Mouse (Mus musculus): ENCODE measurements around the gene Def8.

GRCm38 (mm10) chr8:123507153-123507552, 83.8 kb downstream of the Def8 start:
- TF ChIP-seq CTCF (IDR thresholded peaks at IDR 0.05; ENCODE audit: extremely low read depth, insufficient read depth, insufficient read length, insufficient replicate concordance) (no peak), POLR2A (IDR thresholded peaks at IDR 0.05; ENCODE audit: low read depth, low read length) (no peak)

Data from spleen, adult 2 months (tissue).